Mouse (Mus musculus): ENCODE data around the gene Nmi.

DNA sequence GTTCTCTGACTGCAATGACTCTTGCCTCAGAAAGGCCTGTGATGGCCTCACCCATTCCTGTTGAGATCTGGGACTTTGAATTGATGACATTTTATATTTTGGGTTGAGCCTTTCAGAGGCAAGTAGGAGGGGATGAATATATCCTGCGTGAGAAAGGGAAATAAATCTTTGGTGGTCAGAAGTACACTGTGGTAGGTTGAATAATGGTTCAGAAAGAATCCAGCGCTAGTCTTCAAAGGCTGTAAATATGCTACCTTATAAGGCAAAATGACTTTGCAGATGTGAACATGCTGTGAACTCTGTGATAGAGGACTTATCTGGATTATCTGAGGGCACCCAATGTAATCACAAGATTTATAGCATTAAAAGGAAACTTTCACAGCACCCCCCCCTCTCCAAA lies 61.4 kb downstream of the Nmi start:
- TF ChIP-seq CTCF (IDR thresholded peaks at IDR 0.05; ENCODE audit: insufficient read depth, low read depth, low read length) (no peak), POLR2A (IDR thresholded peaks at IDR 0.05; ENCODE audit: insufficient read depth, low read depth, low read length) (no peak)

All from olfactory bulb, adult 2 months (tissue).